ENCODE assay signal across 21 mouse cellular contexts in genomic region chr8:95164469-95164868, GRCm38 (mm10). TPM values are rescaled to one million over a fixed set of nuclear protein-coding genes. Genes with fewer than 3 reads are reported as not detected.
DNase-seq lines count a peak whose midpoint lies in the region; ATAC-seq and TF ChIP-seq lines count a peak whose summit lies in the region.
"Had no signal": no experiment of that assay in that cellular context is flagged by ENCODE, and none has a peak within 500 bp of the region (broad histone marks: within the 10 kb centered on the region; RNA-seq: fewer than 3 reads in every experiment).

No protein-coding gene starts in this region.

- peaks cover 3% of the 10 kb centered on the region; the same call in 1 of the 2 replicates for H3K4me1 ChIP-seq in hindbrain, embryonic 11.5 days (replicated peaks; ENCODE audit: control insufficient read depth, insufficient read depth, low read length)
- H3K4me1 ChIP-seq in hindbrain, postnatal 0 days (ENCODE audit: insufficient read depth, low read length) = no peaks in the 10 kb centered on the region
- H3K4me1 ChIP-seq in kidney, embryonic 16.5 days (ENCODE audit: insufficient read depth, low read length) = 0 out of 2 replicates have a peak, but pooled peaks cover 6% of the 10 kb centered on the region
- H3K4me1 ChIP-seq in limb, embryonic 10.5 days = peaks cover 42% of the 10 kb centered on the region
- H3K4me1 ChIP-seq in limb, embryonic 14.5 days (ENCODE audit: control insufficient read depth, insufficient read depth, low read length) = no peaks in the 10 kb centered on the region
- H3K4me1 ChIP-seq: embryonic facial prominence, embryonic 12.5 days; intestine, embryonic 15.5 days had no signal

- H3K27me3 ChIP-seq in hindbrain, embryonic 11.5 days (ENCODE audit: control insufficient read depth, insufficient read depth, low read length) = no peaks in the 10 kb centered on the region
- no peaks in the 10 kb centered on the region for H3K27me3 ChIP-seq in hindbrain, postnatal 0 days (ENCODE audit: insufficient read depth, low read length)
- H3K27me3 ChIP-seq in kidney, embryonic 16.5 days (ENCODE audit: insufficient read depth, low read length) = no peaks in the 10 kb centered on the region
- H3K27me3 ChIP-seq in limb, embryonic 10.5 days (ENCODE audit: low read depth, poor library complexity, severe bottlenecking) = no peaks in the 10 kb centered on the region
- no peaks in the 10 kb centered on the region for H3K27me3 ChIP-seq in limb, embryonic 14.5 days (ENCODE audit: control insufficient read depth, insufficient read depth, low read length)
- H3K27me3 ChIP-seq: embryonic facial prominence, embryonic 12.5 days; forebrain, embryonic 12.5 days; intestine, embryonic 15.5 days; Patski had no signal

- no peak for TF ChIP-seq CTCF in hindbrain, postnatal 0 days (IDR thresholded peaks at IDR 0.05; ENCODE audit: low read depth)

- H3K4me2 ChIP-seq in hindbrain, embryonic 11.5 days (replicated peaks; ENCODE audit: low read depth, low read length) = no peak overlapping the region
- H3K4me2 ChIP-seq in hindbrain, postnatal 0 days (ENCODE audit: low read depth, low read length) = no peak overlapping the region
- H3K4me2 ChIP-seq in kidney, embryonic 16.5 days (replicated peaks; ENCODE audit: low read depth, low read length) = no peak overlapping the region
- H3K4me2 ChIP-seq in limb, embryonic 14.5 days (replicated peaks; ENCODE audit: low read depth, low read length, severe bottlenecking) = no peak overlapping the region
- H3K4me2 ChIP-seq: embryonic facial prominence, embryonic 12.5 days; forebrain, embryonic 12.5 days; heart, embryonic 13.5 days; intestine, embryonic 15.5 days had no signal

- H3K27ac ChIP-seq in hindbrain, embryonic 11.5 days (ENCODE audit: low read depth, low read length) = peak overlapping the region; percentile 10; the same call in 1 of the 2 replicates
- H3K27ac ChIP-seq in hindbrain, postnatal 0 days = no peak overlapping the region
- no peak overlapping the region for H3K27ac ChIP-seq in kidney, embryonic 16.5 days (ENCODE audit: low read length)
- peak overlapping the region; percentile 76 for H3K27ac ChIP-seq in limb, embryonic 10.5 days
- no peak overlapping the region for H3K27ac ChIP-seq in limb, embryonic 14.5 days (replicated peaks; ENCODE audit: low read depth, low read length)
- H3K27ac ChIP-seq: embryonic facial prominence, embryonic 12.5 days; forebrain, embryonic 12.5 days; heart, embryonic 13.5 days; intestine, embryonic 15.5 days had no signal

- H3K36me3 ChIP-seq in hindbrain, embryonic 11.5 days (ENCODE audit: control insufficient read depth, insufficient read depth, low read length) = no peaks in the 10 kb centered on the region
- no peaks in the 10 kb centered on the region for H3K36me3 ChIP-seq in hindbrain, postnatal 0 days (ENCODE audit: insufficient read depth, low read length)
- no peaks in the 10 kb centered on the region for H3K36me3 ChIP-seq in kidney, embryonic 16.5 days (ENCODE audit: insufficient read depth, low read length)
- no peaks in the 10 kb centered on the region for H3K36me3 ChIP-seq in limb, embryonic 10.5 days
- H3K36me3 ChIP-seq in limb, embryonic 14.5 days (ENCODE audit: control insufficient read depth, insufficient read depth, low read length) = no peaks in the 10 kb centered on the region
- H3K36me3 ChIP-seq: embryonic facial prominence, embryonic 12.5 days; forebrain, embryonic 12.5 days; heart, embryonic 13.5 days; intestine, embryonic 15.5 days had no signal

- no peak overlapping the region for H3K9ac ChIP-seq in hindbrain, embryonic 11.5 days (ENCODE audit: low read depth, low read length)
- H3K9ac ChIP-seq in hindbrain, postnatal 0 days (replicated peaks; ENCODE audit: low read length) = no peak overlapping the region
- no peak overlapping the region for H3K9ac ChIP-seq in kidney, embryonic 16.5 days (replicated peaks; ENCODE audit: low read length)
- no peak overlapping the region for H3K9ac ChIP-seq in limb, embryonic 14.5 days (ENCODE audit: low read depth, low read length, severe bottlenecking)
- H3K9ac ChIP-seq: embryonic facial prominence, embryonic 12.5 days; forebrain, embryonic 12.5 days; forebrain, postnatal 0 days; heart, embryonic 13.5 days; intestine, embryonic 15.5 days had no signal

- no peak for DNase-seq in hindbrain, embryonic 11.5 days (ENCODE audit: low spot score)
- DNase-seq in hindbrain, postnatal 0 days (ENCODE audit: low spot score) = no peak
- no peak for DNase-seq in kidney, postnatal 4 days
- DNase-seq in limb, embryonic 10.5 days (ENCODE audit: low spot score) = peak; percentile 54
- DNase-seq in limb, embryonic 14.5 days (ENCODE audit: low spot score) = no peak
- DNase-seq in embryo, embryonic 10 days (ENCODE audit: low spot score) = no peak
- no peak for DNase-seq in yolk sac, embryonic 10.5 days (ENCODE audit: low spot score)
- DNase-seq: adrenal gland, postnatal 25 days; cerebellum, adult 2 months; cerebellum, postnatal 10 days; embryo, embryonic 11 days; forebrain, postnatal 0 days; gastrocnemius, postnatal 36 days; heart, postnatal 36 days had no signal

- H3K9me3 ChIP-seq in hindbrain, embryonic 11.5 days (ENCODE audit: control insufficient read depth, low read length) = no peaks in the 10 kb centered on the region
- no peaks in the 10 kb centered on the region for H3K9me3 ChIP-seq in hindbrain, postnatal 0 days (ENCODE audit: low read length)
- no peaks in the 10 kb centered on the region for H3K9me3 ChIP-seq in kidney, embryonic 16.5 days (ENCODE audit: low read length)
- H3K9me3 ChIP-seq in limb, embryonic 10.5 days (replicated peaks) = no peaks in the 10 kb centered on the region
- no peaks in the 10 kb centered on the region for H3K9me3 ChIP-seq in limb, embryonic 14.5 days (ENCODE audit: control insufficient read depth, low read length)
- H3K9me3 ChIP-seq: embryonic facial prominence, embryonic 12.5 days; forebrain, embryonic 12.5 days; heart, embryonic 13.5 days; intestine, embryonic 15.5 days had no signal

- 52% methylated on average over 7 of the region's 7 CpGs for WGBS in hindbrain, embryonic 11.5 days
- WGBS in hindbrain, postnatal 0 days = 56% methylated on average over 7 of the region's 7 CpGs
- 26% methylated on average over 7 of the region's 7 CpGs for WGBS in kidney, embryonic 16.5 days
- WGBS in limb, embryonic 10.5 days = 42% methylated on average over 7 of the region's 7 CpGs
- WGBS in limb, embryonic 14.5 days = 22% methylated on average over 7 of the region's 7 CpGs

- ATAC-seq in hindbrain, embryonic 11.5 days (ENCODE audit: low FRiP score) = no peak
- no peak for ATAC-seq in hindbrain, postnatal 0 days
- ATAC-seq in kidney, embryonic 16.5 days (ENCODE audit: low FRiP score, low TSS enrichment) = 0 out of 2 replicates have a peak, but pooled peaks have one; percentile 49
- ATAC-seq in limb, embryonic 14.5 days (ENCODE audit: low FRiP score, low read depth) = peak; percentile 68; the same call in 1 of the 2 replicates
- ATAC-seq: activated CD4-positive, CD25-positive, alpha-beta regulatory T cell, adult 4 months; forebrain, postnatal 0 days; intestine, embryonic 15.5 days; Patski had no signal

- no peak overlapping the region for H3K4me3 ChIP-seq in hindbrain, embryonic 11.5 days (ENCODE audit: low read depth, low read length)
- no peak overlapping the region for H3K4me3 ChIP-seq in hindbrain, postnatal 0 days (ENCODE audit: low read length)
- H3K4me3 ChIP-seq in kidney, embryonic 16.5 days (ENCODE audit: low read length) = no peak overlapping the region
- H3K4me3 ChIP-seq in limb, embryonic 10.5 days = no peak overlapping the region
- no peak overlapping the region for H3K4me3 ChIP-seq in limb, embryonic 14.5 days (replicated peaks; ENCODE audit: low read length)
- H3K4me3 ChIP-seq: embryonic facial prominence, embryonic 12.5 days; forebrain, embryonic 12.5 days; heart, embryonic 13.5 days; intestine, embryonic 15.5 days had no signal

- TF ChIP-seq POLR2A in limb, embryonic 14.5 days (IDR thresholded peaks at IDR 0.05; ENCODE audit: borderline replicate concordance, extremely low read depth, insufficient read depth, insufficient read length) = no peak

RNA-seq across cellular contexts. Expression of gene Kifc3, which starts 38.1 kb away (rescaled TPM):
- polyA plus RNA-seq in hindbrain, embryonic 11.5 days (2014; fragmentation: Nextera tagmentation; extraction: Ambion mirVana) = 5.2 and 5.7 TPM in 2 replicates
- 50.2 and 50.9 TPM in 2 replicates for total RNA-seq in hindbrain, postnatal 0 days (2014; rRNA removed)
- polyA plus RNA-seq in hindbrain, postnatal 0 days (2015; fragmentation: Nextera tagmentation; extraction: Ambion mirVana) = 26.6 and 29.0 TPM in 2 replicates
- 32.5 and 37.7 TPM in 2 replicates for polyA plus RNA-seq in kidney, embryonic 16.5 days (2015; fragmentation: Nextera tagmentation; extraction: Ambion mirVana)
- polyA plus RNA-seq in limb, embryonic 10.5 days (2016; fragmentation: Nextera tagmentation; extraction: Ambion mirVana) = 10.8 and 13.2 TPM in 2 replicates
- 25.9 and 30.3 TPM in 2 replicates for polyA plus RNA-seq in limb, embryonic 14.5 days (2012; rRNA removed)
- 12.7 and 20.3 TPM in 2 replicates for polyA plus RNA-seq in limb, embryonic 14.5 days (2014; fragmentation: Nextera tagmentation; extraction: Ambion mirVana)

Comparison
In these comparisons a context has a peak if more than half of its experiments do, and no peak if none do; other contexts are left out.
1. H3K27ac ChIP-seq: peak in hindbrain, embryonic 11.5 days (single experiment) and limb, embryonic 10.5 days (single experiment); none in hindbrain, postnatal 0 days (single experiment), kidney, embryonic 16.5 days (single experiment) and limb, embryonic 14.5 days (single experiment).
2. ATAC-seq: peak in kidney, embryonic 16.5 days (single experiment) and limb, embryonic 14.5 days (single experiment); none in hindbrain, embryonic 11.5 days (single experiment) and hindbrain, postnatal 0 days (single experiment).